Comparison of ENCODE assay signal across 24 mouse cellular contexts in genomic region chr3:101129620-101130019, GRCm38 (mm10). TPM values are rescaled to one million over a fixed set of nuclear protein-coding genes. Genes with fewer than 3 reads are reported as not detected.
DNase-seq lines count a peak whose midpoint lies in the region; ATAC-seq and TF ChIP-seq lines count a peak whose summit lies in the region.
"Had no signal": no experiment of that assay in that cellular context is flagged by ENCODE, and none has a peak within 500 bp of the region (broad histone marks: within the 10 kb centered on the region; RNA-seq: fewer than 3 reads in every experiment).

No protein-coding gene starts in this region.

- H3K4me1 ChIP-seq in kidney, embryonic 15.5 days = peaks cover 12% of the 10 kb centered on the region
- peaks cover 22% of the 10 kb centered on the region for H3K4me1 ChIP-seq in embryonic facial prominence, embryonic 13.5 days

- WGBS in kidney, embryonic 15.5 days = 66% methylated on average over 3 of the region's 3 CpGs
- 64% methylated on average over 3 of the region's 3 CpGs for WGBS in embryonic facial prominence, embryonic 13.5 days

- no peak overlapping the region for H3K4me2 ChIP-seq in kidney, embryonic 15.5 days
- no peak overlapping the region for H3K4me2 ChIP-seq in embryonic facial prominence, embryonic 13.5 days
- peak overlapping the region; percentile 55 for H3K4me2 ChIP-seq in myocyte (ENCODE audit: low read depth)
- H3K4me2 ChIP-seq: hindbrain, embryonic 13.5 days; midbrain, embryonic 12.5 days had no signal

- peak; percentile 83 for DNase-seq in heart, adult 11 months
- no peak for DNase-seq in heart, postnatal 10 days
- peak; percentile 2 for DNase-seq in kidney, postnatal 10 days
- DNase-seq in cerebellum, postnatal 25 days = no peak
- no peak for DNase-seq in gastrocnemius, postnatal 14 days
- DNase-seq: adrenal gland, postnatal 36 days; cerebellum, adult 18-20 months; cerebellum, postnatal 10 days; forebrain, postnatal 0 days; gastrocnemius, postnatal 25 days; heart, adult 18-20 months; kidney, adult 2 months; liver, postnatal 0 days; lung, postnatal 36 days had no signal

- no peaks in the 10 kb centered on the region for H3K79me2 ChIP-seq in myocyte (ENCODE audit: control insufficient read depth, insufficient read depth)

- H3K4me3 ChIP-seq in kidney, embryonic 15.5 days (replicated peaks) = no peak overlapping the region
- H3K4me3 ChIP-seq in embryonic facial prominence, embryonic 13.5 days = no peak overlapping the region
- no peak overlapping the region for H3K4me3 ChIP-seq in myocyte
- H3K4me3 ChIP-seq: forebrain, embryonic 12.5 days; hindbrain, embryonic 13.5 days; limb, embryonic 13.5 days; liver, embryonic 12.5 days; midbrain, embryonic 12.5 days; stomach, embryonic 15.5 days had no signal

- H3ac ChIP-seq in myocyte (ENCODE audit: control insufficient read depth, insufficient read length) = no peak overlapping the region

- ATAC-seq in kidney, embryonic 15.5 days (replicated peaks; ENCODE audit: low FRiP score) = no peak
- no peak for ATAC-seq in embryonic facial prominence, embryonic 13.5 days (ENCODE audit: insufficient number of reproducible peaks, insufficient read depth, low FRiP score, low TSS enrichment, low read depth)
- ATAC-seq: forebrain, postnatal 0 days; liver, postnatal 0 days had no signal

- no peaks in the 10 kb centered on the region for H3K9me3 ChIP-seq in kidney, embryonic 15.5 days (replicated peaks)
- H3K9me3 ChIP-seq in embryonic facial prominence, embryonic 13.5 days = no peaks in the 10 kb centered on the region
- H3K9me3 ChIP-seq: forebrain, embryonic 12.5 days; hindbrain, embryonic 13.5 days; limb, embryonic 13.5 days; liver, embryonic 12.5 days; midbrain, embryonic 12.5 days; stomach, embryonic 15.5 days had no signal

- intact Hi-C loops in heart, postnatal 10 days (cut with DNase I) = no loop called here
- intact Hi-C loops in gastrocnemius, postnatal 14 days (cut with DNase I; ENCODE audit: low total_unique reads) = no loop called here

- H3K27ac ChIP-seq in kidney, embryonic 15.5 days = no peak overlapping the region
- peak overlapping the region; percentile 60 for H3K27ac ChIP-seq in embryonic facial prominence, embryonic 13.5 days
- H3K27ac ChIP-seq: forebrain, embryonic 12.5 days; hindbrain, embryonic 13.5 days; kidney, postnatal 0 days; limb, embryonic 13.5 days; liver, embryonic 12.5 days; midbrain, embryonic 12.5 days; stomach, embryonic 15.5 days had no signal

- TF ChIP-seq POLR2A in myocyte (IDR thresholded peaks at IDR 0.05; ENCODE audit: insufficient read length, low read depth) = no peak

- H3K9ac ChIP-seq in kidney, embryonic 15.5 days = no peak overlapping the region
- no peak overlapping the region for H3K9ac ChIP-seq in embryonic facial prominence, embryonic 13.5 days
- H3K9ac ChIP-seq: forebrain, embryonic 12.5 days; forebrain, postnatal 0 days; hindbrain, embryonic 13.5 days; limb, embryonic 13.5 days; liver, embryonic 12.5 days; liver, postnatal 0 days; midbrain, embryonic 12.5 days; stomach, embryonic 15.5 days had no signal

- no peaks in the 10 kb centered on the region for H3K36me3 ChIP-seq in kidney, embryonic 15.5 days
- H3K36me3 ChIP-seq in embryonic facial prominence, embryonic 13.5 days = no peaks in the 10 kb centered on the region
- H3K36me3 ChIP-seq in myocyte (ENCODE audit: control insufficient read depth, insufficient read depth) = no peaks in the 10 kb centered on the region
- H3K36me3 ChIP-seq: forebrain, embryonic 12.5 days; hindbrain, embryonic 13.5 days; limb, embryonic 13.5 days; liver, embryonic 12.5 days; midbrain, embryonic 12.5 days; stomach, embryonic 15.5 days had no signal

- H3K27me3 ChIP-seq in kidney, embryonic 15.5 days = no peaks in the 10 kb centered on the region; the same call in 1 of the 2 replicates
- H3K27me3 ChIP-seq in embryonic facial prominence, embryonic 13.5 days = no peaks in the 10 kb centered on the region
- no peaks in the 10 kb centered on the region for H3K27me3 ChIP-seq in myocyte (ENCODE audit: control insufficient read depth, insufficient read depth, insufficient read length)
- H3K27me3 ChIP-seq: forebrain, embryonic 12.5 days; hindbrain, embryonic 13.5 days; limb, embryonic 13.5 days; liver, embryonic 12.5 days; stomach, embryonic 15.5 days had no signal

TF ChIP-seq in myocyte, 11 proteins besides CTCF, POLR2A, EP300 and RAD21:
- TF ChIP-seq MYOD1 (IDR thresholded peaks at IDR 0.05; ENCODE audit: control insufficient read depth in 1 of 3, insufficient read length in 2 of 3, low read depth in 2 of 3) = no peak
- TF ChIP-seq TCF3 (IDR thresholded peaks at IDR 0.05; ENCODE audit: insufficient read length, low read depth) = no peak
- TF ChIP-seq MYOG (IDR thresholded peaks at IDR 0.05; ENCODE audit: control insufficient read depth in 1 of 3, insufficient read depth in 1 of 3, insufficient read length in 2 of 3, low read depth in 2 of 3) = no peak
- TF ChIP-seq E2F4 (IDR thresholded peaks at IDR 0.05; ENCODE audit: insufficient read depth) = no peak

RNA-seq across cellular contexts. Expression of gene Ptgfrn, which starts 19.5 kb away (rescaled TPM):
- 10 to 100 TPM; 71.5 to 74.7 TPM for total RNA-seq in heart, postnatal 10 days (2021)
- 2.8 and 2.9 TPM in 2 replicates for polyA plus RNA-seq in kidney, embryonic 15.5 days (2015; fragmentation: Nextera tagmentation; extraction: Ambion mirVana)
- 8.7 and 9.4 TPM in 2 replicates for polyA plus RNA-seq in embryonic facial prominence, embryonic 13.5 days (2015; fragmentation: Nextera tagmentation; extraction: Ambion mirVana)
- 62.8 TPM for polyA plus RNA-seq in myocyte (2012; fragmentation: generic; extraction: Trizol)
- 10 to 100 TPM; 31.6 to 39.6 TPM for total RNA-seq in gastrocnemius, postnatal 14 days (2021)

Comparison
In these comparisons a context has a peak if more than half of its experiments do, and no peak if none do; other contexts are left out.
1. DNase-seq: peak in heart, adult 11 months (single experiment) and kidney, postnatal 10 days (single experiment); none in heart, postnatal 10 days (0 of 2), cerebellum, postnatal 25 days (0 of 2) and gastrocnemius, postnatal 14 days (single experiment).